19 mouse cellular contexts compared by ENCODE assay signal in genomic region chr2:3144291-3144690, GRCm38 (mm10).
"Had no signal": no experiment of that assay in that cellular context is flagged by ENCODE, and none has a peak within 500 bp of the region (broad histone marks: within the 10 kb centered on the region; RNA-seq: fewer than 3 reads in every experiment).

No protein-coding gene starts in this region.

- H3K4me3 ChIP-seq: left cerebral cortex, adult 2 months; limb, embryonic 10.5 days; liver, embryonic 15.5 days; midbrain, embryonic 10.5 days; myocyte; neural tube, embryonic 15.5 days had no signal

- H3K36me3 ChIP-seq: liver, embryonic 15.5 days; neural tube, embryonic 15.5 days had no signal

- DNase-seq: kidney, adult 11 months; kidney, adult 9 months; kidney, postnatal 10 days; kidney, postnatal 4 days; lung, adult 2 months; lung, postnatal 36 days; midbrain, embryonic 14.5 days; right cerebral cortex, postnatal 25 days; thymus, adult 18-20 months; thymus, postnatal 14 days had no signal

- H3K4me1 ChIP-seq: liver, embryonic 15.5 days had no signal

- ATAC-seq: lung, postnatal 0 days had no signal

- H3K4me2 ChIP-seq: liver, embryonic 11.5 days; liver, embryonic 15.5 days; neural tube, embryonic 15.5 days had no signal

- H3K9me3 ChIP-seq: limb, embryonic 10.5 days; liver, embryonic 15.5 days; neural tube, embryonic 15.5 days had no signal

- H3K27ac ChIP-seq: left cerebral cortex, adult 2 months; limb, embryonic 10.5 days; liver, embryonic 15.5 days; midbrain, embryonic 10.5 days; neural tube, embryonic 15.5 days; stomach, postnatal 0 days had no signal

- H3K27me3 ChIP-seq: liver, embryonic 15.5 days; neural tube, embryonic 15.5 days had no signal

- H3K9ac ChIP-seq: liver, embryonic 15.5 days; neural tube, embryonic 15.5 days had no signal
